Mouse (Mus musculus) layer of hippocampus, adult 11-12 months (tissue): ENCODE measurements around the gene Hyal3.

Experiments used
- DNase-seq: peaks from one replicate; pipeline ENCODE4 v3.0.0; 2022; ENCODE audit warnings: low spot score

Gene Hyal3

DNA sequence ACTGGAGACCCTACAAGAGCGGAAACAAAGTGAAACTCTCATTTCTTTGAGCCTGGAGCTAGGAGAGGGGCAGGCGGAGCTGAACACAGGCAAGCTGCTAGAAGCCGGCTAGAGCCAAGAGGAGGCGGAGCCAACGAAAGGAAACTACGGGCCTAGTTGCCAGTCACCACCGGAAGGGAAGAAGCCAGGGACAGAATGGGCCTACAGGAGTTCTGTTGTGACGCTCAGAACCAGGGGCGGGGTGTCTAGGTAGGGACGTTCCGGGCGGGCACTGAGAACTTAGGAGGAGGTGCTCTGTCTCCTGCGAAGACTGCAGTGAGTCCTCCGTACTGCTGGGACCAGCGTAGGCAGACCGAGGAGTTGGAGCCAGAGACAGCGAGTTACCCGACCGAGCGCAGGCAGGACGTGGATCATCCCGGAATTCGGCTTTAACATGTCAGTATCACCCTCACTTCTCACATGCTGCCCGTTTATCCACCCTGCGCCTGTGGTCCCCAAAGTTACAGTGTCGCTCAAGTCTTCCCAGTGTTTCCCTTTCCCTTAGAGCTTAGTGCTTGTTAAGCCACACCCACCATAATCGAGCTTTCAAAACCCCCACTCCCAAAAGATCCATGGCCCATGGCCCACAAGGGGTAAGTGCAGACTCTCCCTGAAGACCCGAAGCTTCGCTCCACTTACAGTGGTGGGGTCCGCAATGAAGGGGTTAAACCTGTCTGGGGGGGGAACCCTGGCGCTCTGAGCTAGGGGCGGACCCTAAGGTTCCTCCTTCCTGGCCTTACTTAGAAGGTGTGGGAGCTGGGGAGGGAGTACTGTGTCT, at the start of gene Hyal3:
Gene Hyal3, plus strand, starts transcription at position 318 of the 817 bp plus-strand sequence.
- peak; percentile 91 for DNase-seq

DNA sequence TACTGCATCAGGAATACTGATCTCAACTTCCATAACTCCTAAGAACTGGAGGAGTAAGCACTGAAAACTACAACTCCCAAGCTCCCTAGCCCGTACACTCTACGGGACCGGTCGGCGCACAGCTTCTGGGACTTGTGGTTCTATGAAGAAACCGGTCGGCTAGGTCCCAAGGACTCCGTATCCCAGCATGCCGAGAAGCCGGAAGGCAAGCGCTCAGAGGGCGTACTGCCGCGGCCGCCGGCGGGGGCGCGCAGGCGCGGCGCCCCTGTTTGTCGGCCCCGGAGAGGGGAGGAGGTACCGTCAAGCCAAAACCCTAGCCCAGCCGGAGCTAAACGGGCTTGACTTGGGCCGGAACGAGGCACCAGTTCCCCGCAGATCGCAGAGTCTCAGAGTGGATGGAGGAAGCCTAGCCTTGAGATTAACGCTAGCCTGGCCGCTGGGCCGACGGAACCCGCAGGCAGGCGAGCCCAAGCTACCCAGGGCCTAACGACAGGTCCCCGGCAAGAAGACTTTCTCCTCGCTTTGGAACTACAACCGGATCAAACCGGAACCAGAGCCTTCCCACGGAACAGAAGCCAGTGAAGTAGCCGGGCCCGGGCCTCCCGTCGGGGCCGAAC, 46.7 kb upstream of the Hyal3 start, which contains the start of gene Tmem115:
Gene Tmem115, plus strand, starts transcription at position 155 of the 617 bp plus-strand sequence.
- DNase-seq = peak; percentile 95

- DNase-seq = no peak
Measured at GRCm38 (mm10) chr9:107534408-107535202, 46.0 kb upstream of the Hyal3 start.

DNA sequence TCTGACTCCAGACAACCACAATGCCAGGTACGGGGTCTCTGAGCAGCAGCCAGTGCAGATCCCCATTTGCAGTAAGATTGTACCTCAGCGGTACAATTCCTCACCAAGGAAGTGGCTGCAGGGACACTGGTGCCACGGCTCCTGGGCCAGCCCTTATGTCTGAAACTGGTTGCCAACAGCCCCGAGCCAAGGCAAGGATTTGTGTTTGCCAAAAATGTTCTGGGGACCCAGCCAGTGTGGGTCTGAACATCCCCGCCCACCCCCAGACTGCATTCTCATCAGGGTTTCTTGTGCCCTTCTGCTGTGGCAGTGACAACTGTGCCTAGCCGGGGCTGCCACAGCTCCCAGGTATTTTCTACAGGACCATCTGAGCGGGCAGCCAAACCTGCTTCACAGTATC, 42.4 kb upstream of the Hyal3 start:
- no peak for DNase-seq

- DNase-seq = no peak
Measured at GRCm38 (mm10) chr9:107538711-107539110, 41.9 kb upstream of the Hyal3 start.

- DNase-seq = no peak
Measured at GRCm38 (mm10) chr9:107539940-107540339, 40.7 kb upstream of the Hyal3 start.

GRCm38 (mm10) chr9:107540420-107540819, 40.2 kb upstream of the Hyal3 start:
- DNase-seq = no peak

DNA sequence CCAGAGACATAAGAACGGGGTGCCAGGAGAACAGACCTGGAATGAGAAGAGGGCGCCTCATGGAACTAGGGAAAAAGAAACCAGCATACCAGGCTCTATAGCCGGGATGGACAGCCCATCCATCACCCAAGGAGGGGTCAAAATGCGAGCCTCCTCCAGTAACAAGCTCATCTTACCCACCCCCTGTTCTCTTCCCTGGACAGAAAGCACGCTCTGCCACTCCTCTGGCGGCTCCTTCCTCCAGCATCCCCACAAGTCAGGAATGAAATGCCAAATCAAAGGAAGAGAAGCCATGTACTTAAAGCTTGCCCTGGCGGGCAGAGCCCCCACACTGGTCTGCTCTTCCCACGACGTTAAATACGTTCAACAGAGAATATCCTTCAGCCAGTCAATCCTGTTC, 39.6 kb upstream of the Hyal3 start:
- no peak for DNase-seq

DNA sequence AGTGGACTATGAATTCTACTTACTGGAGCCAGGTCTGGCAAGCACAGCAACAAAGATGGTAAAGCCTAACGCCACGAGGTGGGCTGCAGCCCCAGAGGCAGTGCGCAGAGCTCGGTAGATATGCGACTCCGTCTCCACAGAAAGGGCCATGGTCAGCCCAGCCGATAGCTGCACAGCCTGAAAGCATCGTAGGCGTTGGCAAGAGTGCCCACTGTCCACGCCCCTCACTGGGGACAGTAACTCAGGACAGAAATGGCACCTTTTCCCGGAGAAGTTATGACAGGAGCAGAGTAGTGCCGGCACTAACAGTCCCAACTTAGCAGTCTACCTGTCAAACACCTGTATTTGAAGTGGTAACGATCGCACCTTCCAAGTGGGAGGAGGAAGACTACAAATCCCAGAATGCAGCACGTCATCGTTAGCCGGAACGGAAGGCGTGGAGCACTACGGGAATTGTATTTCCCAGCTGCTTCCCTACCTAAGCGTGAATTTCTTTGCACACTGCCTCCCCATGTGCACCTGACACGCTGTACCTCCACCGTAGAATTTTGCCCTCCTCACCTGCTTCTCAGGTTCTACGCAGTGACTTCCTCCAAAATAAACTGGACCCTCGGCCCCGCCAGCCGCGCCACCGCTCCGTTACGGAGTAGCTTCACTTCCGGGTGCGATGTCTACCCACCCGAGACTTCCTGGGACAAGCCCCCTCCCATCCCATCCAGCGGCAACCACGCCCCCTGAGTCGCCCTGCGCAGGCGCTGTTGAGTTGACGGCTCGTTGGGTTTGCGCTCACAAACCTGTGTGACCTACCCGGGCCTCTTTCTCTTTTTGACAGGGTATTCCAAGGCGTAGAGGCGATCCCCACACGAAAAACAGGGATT, 38.9 kb upstream of the Hyal3 start, which contains the start of the genes Cyb561d2 and Nprl2:
Gene Cyb561d2, minus strand, starts transcription at position 720 of the 878 bp plus-strand sequence.
Gene Nprl2, plus strand, starts transcription at position 753 of the 878 bp plus-strand sequence.
- peak; percentile 94 for DNase-seq

DNA sequence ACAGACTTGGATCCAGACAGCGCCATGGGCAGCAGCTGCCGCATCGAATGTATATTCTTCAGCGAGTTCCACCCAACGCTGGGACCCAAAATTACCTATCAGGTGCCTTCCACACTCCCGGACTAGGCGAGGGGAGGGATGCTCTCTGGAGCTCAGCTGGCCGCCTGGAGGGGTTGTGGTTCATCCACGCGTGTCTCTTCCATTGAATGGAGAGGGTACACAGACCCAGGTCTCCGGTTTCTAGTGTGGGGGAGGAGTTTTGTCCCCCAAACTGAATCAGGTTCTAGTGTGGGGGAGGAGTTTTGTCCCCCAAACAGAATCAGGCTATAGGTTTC, 38.3 kb upstream of the Hyal3 start:
- no peak for DNase-seq

DNA sequence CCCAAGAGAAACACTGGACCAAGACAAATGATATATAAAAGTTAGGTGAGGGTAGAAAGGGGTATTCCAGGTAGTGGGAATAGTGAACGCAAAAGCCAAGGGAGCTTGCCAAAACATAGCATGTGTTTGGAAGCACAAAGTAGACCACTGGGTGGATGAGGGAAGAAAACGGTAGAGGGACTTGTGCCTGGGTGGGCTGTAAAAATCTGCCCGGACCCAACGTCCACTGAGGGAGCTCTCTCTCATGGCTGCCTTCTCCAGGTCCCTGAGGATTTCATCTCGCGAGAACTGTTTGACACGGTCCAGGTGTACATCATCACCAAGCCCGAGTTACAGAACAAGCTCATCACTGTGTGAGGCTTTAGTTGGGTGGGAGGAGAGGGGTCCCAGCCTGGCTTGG, 37.9 kb upstream of the Hyal3 start:
- no peak for DNase-seq

DNA sequence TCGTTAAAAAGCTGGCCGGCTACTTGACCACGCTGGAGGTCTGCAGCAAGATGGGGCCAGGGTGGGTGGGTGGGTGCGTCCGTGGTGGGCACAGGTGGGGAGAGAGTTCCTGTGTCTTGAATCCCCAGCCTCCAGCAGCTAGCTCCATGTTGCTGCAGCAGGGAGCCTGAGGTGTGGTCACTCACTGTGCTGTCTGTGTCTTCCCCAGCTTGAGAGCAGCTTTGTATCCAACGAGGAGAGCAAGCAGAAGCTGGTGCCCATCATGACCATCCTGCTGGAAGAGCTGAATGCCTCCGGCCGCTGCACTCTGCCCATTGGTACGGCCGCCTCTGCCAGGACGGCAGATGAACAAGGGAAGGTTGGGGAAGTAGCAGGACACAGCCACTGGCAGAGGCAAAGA, 37.3 kb upstream of the Hyal3 start:
- DNase-seq = no peak

DNA sequence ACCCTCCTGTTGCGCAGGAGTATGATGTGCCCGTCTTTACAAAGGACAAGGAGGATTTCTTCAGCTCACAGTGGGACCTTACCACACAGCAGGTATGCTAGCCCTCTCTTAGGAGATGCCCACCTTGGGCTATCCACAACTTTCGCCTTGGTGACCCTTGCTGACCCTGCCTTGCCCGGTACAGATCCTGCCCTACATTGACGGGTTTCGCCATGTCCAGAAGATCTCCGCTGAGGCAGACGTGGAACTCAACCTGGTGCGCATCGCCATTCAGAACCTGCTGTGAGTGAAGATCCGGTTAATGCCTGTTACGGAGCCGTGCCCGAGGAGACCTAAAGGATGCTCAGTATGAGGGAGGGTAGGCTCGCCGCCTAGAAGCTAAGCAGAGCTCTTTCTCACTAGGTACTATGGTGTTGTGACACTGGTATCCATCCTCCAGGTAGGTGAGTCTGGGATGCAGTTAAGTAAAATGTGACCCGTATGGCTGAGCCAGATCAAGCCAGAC, 36.4 kb upstream of the Hyal3 start:
- no peak for DNase-seq

DNA sequence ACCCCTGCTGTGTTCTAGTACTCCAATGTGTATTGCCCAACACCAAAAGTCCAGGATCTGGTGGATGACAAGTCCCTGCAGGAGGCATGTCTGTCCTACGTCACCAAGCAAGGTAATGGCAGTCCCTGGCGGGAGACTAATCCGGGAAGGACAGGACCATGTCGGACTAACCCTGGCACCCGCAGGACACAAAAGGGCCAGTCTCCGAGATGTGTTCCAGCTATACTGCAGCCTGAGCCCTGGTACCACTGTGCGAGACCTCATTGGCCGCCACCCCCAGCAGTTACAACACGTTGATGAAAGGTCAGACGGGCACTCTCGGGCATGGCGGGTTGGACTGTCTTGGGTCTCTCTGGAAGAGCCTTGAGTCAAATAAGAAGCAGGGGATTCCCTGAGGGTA, 35.9 kb upstream of the Hyal3 start:
- DNase-seq = no peak

GRCm38 (mm10) chr9:107545199-107545598, 35.4 kb upstream of the Hyal3 start:
- DNase-seq = no peak

DNA sequence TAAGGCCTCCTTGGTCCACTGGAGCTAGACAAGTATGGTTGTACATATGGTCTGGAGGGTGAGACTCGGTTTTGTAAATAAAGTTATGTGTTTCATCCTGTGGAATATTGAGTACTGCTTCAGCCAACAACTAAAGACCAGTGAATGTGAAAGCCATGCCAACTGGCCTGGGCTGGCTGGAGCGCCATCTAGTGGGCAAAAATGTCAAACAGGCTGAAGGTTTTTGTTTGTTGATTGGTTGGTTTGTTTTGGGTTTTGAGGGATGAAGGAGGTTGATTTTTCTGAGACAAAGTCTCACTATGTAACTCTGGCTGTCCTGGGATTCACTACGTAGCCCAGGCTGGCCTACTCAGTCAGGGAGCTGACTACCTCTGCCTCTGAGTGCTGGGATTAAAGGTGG, 35.0 kb upstream of the Hyal3 start:
- DNase-seq = peak; percentile 78

GRCm38 (mm10) chr9:107547026-107547425, 33.6 kb upstream of the Hyal3 start, which contains the start of gene Zmynd10:
TSS of gene Zmynd10 (plus strand) at chr9:107547298.
- peak; percentile 88 for DNase-seq

DNA sequence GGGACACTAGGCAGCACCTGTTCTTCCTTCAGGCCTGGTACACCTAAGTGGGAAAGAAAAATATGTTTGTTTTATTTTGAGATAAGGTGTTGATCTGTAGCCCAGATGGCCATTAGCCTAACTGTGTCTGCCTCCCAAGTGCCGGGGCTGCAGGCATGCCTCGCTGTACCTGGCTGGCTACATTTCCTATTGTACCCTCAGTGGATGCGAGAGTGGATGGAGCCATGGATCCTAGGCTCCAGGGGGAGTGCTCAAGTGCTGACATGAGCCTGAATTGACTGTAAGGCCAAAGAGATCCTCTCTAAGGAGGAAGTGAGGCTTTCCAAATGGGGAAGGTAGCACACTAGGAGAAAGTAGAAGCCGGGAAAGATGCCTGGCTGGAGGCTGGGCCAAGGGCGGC, 32.7 kb upstream of the Hyal3 start:
- DNase-seq = no peak

GRCm38 (mm10) chr9:107548820-107549219, 31.8 kb upstream of the Hyal3 start:
- DNase-seq = no peak

- no peak for DNase-seq
Measured at GRCm38 (mm10) chr9:107549297-107550074, 31.1 kb upstream of the Hyal3 start.
